Mouse (Mus musculus) heart, postnatal 36 days (tissue): Measurements from ENCODE around the gene Apof. TPM values are rescaled to one million over a fixed set of nuclear protein-coding genes. Genes with fewer than 3 reads are reported as not detected.

Experiments
- DNase-seq, 2 experiments: peaks; one replicate each; pipeline ENCODE4 v3.0.0; 2021 to 2022
- intact Hi-C: fragments of 180-260 bp; cut with DNase I; formaldehyde crosslinking; loops from one replicate; pipeline ENCODE4 v1.15.1; 2025
- total RNA-seq, 2 experiments: library from RNA; stranded (reverse); gene quantifications; 2 replicates each; pipeline ENCODE4 v1.2.3; 2021

The Apof gene
- total RNA-seq, 2 experiments from 2014 or later: not detected

GRCm38 (mm10) chr10:128297221-128297620, 28.8 kb downstream of the Apof start:
- intact Hi-C loops: no loop called here
- DNase-seq: no peak

DNA sequence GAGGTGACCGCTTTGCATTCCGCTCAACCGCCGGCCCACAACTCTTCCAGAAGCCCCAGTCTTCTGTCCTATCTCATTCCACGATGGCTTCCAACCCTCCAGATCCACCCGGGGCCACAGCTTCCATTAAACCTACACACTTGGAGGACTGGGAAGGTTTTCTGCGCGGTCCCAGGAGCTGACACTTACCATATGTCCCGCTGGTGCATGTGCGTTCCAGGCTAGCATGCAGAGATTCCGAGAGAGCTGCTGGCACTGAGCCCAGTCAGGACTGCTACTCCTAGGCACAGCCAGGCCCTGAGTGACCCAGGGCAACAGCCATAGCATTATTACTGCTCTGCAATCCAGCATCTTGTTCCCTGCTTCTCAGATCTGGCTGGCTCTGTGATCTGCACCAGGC, 29.2 kb downstream of the Apof start:
- peak in 1 of 2 experiments; percentile 28 for DNase-seq
- intact Hi-C loops: no loop called here

DNA sequence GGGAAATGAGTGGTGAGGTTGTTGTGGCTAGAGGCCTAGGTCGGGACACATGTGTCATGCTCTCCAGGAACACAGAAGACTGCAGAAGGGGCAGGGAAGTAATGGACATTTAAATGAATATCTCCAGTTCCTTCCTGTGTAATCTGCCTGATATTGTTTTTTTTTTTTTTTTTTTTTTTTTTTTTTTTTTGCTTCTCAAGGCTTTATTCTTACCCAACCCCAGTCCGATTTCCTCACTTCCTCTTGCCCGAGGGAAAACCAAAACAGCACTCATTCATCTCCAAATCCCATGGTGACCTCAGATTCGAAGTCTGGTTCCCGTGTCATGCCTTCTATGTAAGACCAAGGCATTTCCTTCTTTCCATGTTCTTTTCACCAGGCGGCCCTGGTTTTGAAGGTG, 29.8 kb downstream of the Apof start:
- intact Hi-C loops: no loop called here
- no peak for DNase-seq

DNA sequence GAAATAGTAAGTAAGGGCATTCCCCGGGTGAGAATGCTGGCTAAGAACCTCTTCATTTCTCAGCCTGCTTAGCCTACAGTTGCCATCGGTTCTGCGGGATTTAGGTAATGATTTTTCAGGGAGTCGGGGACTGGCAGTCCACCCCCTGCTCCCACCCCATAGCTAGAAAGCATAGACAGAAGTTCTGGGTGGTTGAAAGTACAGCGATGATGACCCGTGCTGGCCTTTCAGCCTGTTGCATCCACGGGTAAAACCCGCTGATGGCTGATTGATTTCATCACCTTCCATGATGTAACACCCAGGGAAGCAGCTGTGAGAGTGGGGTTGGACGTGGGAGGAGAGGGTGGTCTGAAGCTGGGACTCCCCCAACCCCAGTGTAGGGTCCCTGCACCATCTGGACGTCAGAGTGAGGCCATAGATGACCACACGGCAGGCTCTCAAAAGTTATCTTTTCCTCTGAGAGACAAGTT, 30.3 kb downstream of the Apof start, which contains the start of gene Il23a:
Gene Il23a (minus strand): TSS at position 51 of the 470 bp plus-strand sequence.
- intact Hi-C loops: no loop called here
- DNase-seq: no peak

- DNase-seq: no peak
- intact Hi-C loops: no loop called here
Observed at GRCm38 (mm10) chr10:128302357-128302756, 33.9 kb downstream of the Apof start.

GRCm38 (mm10) chr10:128302785-128303125, 34.3 kb downstream of the Apof start:
- no peak for DNase-seq
- intact Hi-C loops: loop anchor here (1.0 kb wide), 1 partner anchor 35 kb away; the partner anchor contains the start of gene Cs

DNA sequence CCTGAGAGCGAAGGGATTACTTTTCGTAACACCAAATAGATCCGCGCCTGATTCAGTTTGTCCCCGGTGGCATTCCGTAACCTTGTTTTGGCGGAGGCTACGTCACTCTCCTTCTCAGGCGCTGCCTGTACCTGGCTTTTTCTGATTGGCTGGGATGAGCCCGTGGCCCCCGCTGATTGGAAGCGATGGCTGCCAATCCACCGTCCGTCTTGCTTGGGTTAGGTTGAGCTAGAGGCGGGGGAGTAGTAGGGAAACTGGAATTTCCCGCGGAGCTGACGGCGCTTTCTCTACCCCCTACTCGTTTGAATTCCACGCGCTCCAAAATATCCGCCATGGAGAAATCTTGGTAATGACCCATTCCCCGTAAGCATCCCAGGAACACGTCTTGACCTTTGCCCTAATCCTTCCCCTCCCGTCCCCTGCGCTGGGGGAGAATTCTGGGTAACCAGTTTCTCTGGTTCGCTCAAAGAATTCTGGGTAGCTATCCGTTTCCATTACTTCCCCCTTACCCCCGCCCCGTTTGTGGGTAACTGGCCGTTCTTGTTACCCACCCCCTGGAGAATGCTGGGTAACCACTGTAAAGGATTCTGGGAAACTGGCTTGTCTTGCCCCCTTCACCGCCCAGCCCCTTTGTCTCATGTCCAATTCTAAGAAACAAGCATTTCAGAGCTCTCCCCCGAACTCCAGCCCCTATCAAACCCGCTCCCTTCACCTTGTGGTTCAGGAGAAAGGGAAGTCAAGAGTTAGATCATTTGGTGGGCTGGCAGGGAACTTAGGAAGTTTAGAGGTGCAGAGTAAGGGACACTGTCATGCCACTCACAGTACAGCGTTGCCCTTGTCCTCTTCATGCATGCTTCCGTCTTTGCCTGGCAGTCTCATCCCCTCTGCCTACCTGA, 34.9 kb downstream of the Apof start, which contains the start of gene Pan2:
Gene Pan2 (plus strand): TSS at position 210 of the 896 bp plus-strand sequence.
- intact Hi-C loops: loop anchor here (1.0 kb wide), 1 partner anchor 34 kb away; the partner anchor contains the start of gene Cs
- peak; percentile 100 for DNase-seq

GRCm38 (mm10) chr10:128309654-128310053, 41.2 kb downstream of the Apof start:
- intact Hi-C loops: no loop called here
- no peak for DNase-seq

DNA sequence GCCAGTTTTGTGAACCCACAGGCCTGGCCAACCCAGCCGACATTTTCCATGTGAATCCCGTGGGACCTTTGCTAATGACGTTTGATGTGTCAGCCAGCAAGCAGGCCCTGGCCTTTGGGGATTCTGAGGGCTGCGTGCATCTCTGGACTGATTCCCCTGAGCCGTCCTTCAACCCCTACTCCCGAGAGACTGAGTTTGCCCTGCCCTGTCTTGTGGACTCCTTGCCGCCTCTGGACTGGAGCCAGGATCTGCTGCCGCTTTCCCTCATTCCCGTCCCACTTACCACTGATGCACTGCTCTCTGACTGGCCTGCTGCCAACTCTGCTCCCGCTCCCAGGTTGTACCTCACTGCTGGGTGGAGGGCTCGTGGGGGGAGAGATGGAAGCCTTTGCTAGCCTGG, 41.7 kb downstream of the Apof start:
- intact Hi-C loops: no loop called here

DNA sequence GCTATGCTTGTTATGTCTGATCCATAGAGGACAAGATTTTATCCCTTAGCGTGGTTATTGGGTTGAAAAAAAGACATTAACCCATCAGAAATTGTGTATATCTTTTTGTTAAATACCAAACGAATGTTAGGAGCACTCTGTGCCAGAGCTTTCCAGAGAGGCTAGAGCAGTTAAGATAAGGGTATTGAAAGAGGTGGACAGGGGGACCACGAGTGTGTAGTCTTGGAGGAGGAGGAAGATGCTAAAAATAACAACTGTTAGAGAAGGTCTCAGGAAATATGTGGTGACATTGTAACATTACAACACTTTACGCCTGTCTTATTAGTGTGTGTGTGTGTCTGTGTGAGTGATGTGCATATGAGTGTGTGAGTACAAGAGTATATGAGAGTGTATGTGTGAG, 42.4 kb downstream of the Apof start:
- intact Hi-C loops: no loop called here
- DNase-seq: no peak

More for the DNA sequence above, 41.7 kb downstream of the Apof start:
- peak in 1 of 2 experiments; percentile 21 for DNase-seq

DNA sequence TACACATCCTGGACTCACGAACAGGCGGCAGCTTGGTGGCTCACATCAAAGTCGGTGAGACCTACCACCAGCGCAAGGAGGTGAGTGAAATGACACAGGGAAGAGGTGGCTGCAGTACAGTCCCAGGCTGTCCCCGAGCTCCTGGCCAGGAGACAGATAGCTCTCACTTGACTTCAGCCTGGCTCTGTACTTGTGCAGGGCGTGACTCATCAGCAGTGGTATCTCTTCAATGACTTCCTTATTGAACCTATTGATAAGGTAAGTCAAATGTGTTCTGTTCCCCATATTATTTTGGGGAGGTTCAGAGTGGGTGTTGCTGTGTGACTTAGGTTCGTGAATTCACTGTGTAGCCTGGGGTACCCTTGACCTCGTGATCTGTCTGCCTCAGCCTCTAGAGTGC, 47.1 kb downstream of the Apof start:
- DNase-seq: no peak

More for the DNA sequence above, 47.1 kb downstream of the Apof start:
- intact Hi-C loops: no loop called here

Other genes starting within 250 kb of the Apof start
- gene Naca, start 233.1 kb upstream of the Apof start, total RNA-seq: 100 to 1,000 TPM; 542 to 584 TPM
- gene Ptges3, start 209.7 kb upstream of the Apof start, total RNA-seq: 10 to 100 TPM; 80.7 to 90.5 TPM
- 1,000 to 10,000 TPM; 9,026 to 9,193 TPM for gene Atp5b, start 185.4 kb upstream of the Apof start, total RNA-seq
- 10 to 100 TPM; 23.8 TPM for gene Baz2a, start 177.1 kb upstream of the Apof start, total RNA-seq
- gene Rbms2, start 88.4 kb upstream of the Apof start, total RNA-seq: 10 to 100 TPM; 89.2 to 95.3 TPM
- gene Gls2, start 74.2 kb upstream of the Apof start, total RNA-seq: under 1 TPM; 0.58 to 0.92 TPM
- gene Spryd4, start 56.9 kb upstream of the Apof start, total RNA-seq: 10 to 100 TPM; 35.7 to 41.4 TPM
- not detected for gene Mip, start 42.8 kb upstream of the Apof start, total RNA-seq
- 10 to 100 TPM in 1 of 2 experiments, 1 to 10 TPM in 1; 8.9 to 12.2 TPM for gene Timeless, start 36.6 kb upstream of the Apof start, total RNA-seq
- gene Apon, start 14.6 kb upstream of the Apof start, total RNA-seq: under 1 TPM in 1 of 2 experiments, not detected in 1; 0.19 TPM
- gene Stat2, start 1.9 kb downstream of the Apof start, total RNA-seq: 10 to 100 TPM in 1 of 2 experiments, 1 to 10 TPM in 1; 8.4 to 15.4 TPM
- gene Il23a, start 30.1 kb downstream of the Apof start, total RNA-seq: not detected
- gene Pan2, start 34.7 kb downstream of the Apof start, total RNA-seq: 1 to 10 TPM; 7.5 to 7.6 TPM
- 10 to 100 TPM; 65.4 to 67.3 TPM for gene Cnpy2, start 53.8 kb downstream of the Apof start, total RNA-seq
- 1,000 to 10,000 TPM; 1,152 to 1,240 TPM for gene Cs, start 69.1 kb downstream of the Apof start, total RNA-seq
- 100 to 1,000 TPM; 304 to 339 TPM for gene Coq10a, start 100.3 kb downstream of the Apof start, total RNA-seq
- gene Ankrd52, start 108.4 kb downstream of the Apof start, total RNA-seq: 10 to 100 TPM; 41.2 to 43.2 TPM
- not detected for gene Slc39a5, start 132.6 kb downstream of the Apof start, total RNA-seq
- 10 to 100 TPM; 44.6 to 49.6 TPM for gene Nabp2, start 142.8 kb downstream of the Apof start, total RNA-seq
- 10 to 100 TPM; 16.3 to 18.3 TPM for gene Rnf41, start 143.0 kb downstream of the Apof start, total RNA-seq
- 10 to 100 TPM; 79.8 to 82.7 TPM for gene Smarcc2, start 190.6 kb downstream of the Apof start, total RNA-seq
- gene Myl6, start 225.5 kb downstream of the Apof start, total RNA-seq: 100 to 1,000 TPM; 267 to 286 TPM
- 1 to 10 TPM; 2.8 to 3.2 TPM for gene Myl6b, start 230.0 kb downstream of the Apof start, total RNA-seq